Mouse (Mus musculus) B cell, adult 2 months (primary cell): Measurements from ENCODE around the gene Zfp871.

ENCODE experiments used
- DNase-seq, 2 experiments: peaks; one replicate each; pipeline ENCODE4 v3.0.0; 2022

The Zfp871 gene

DNA sequence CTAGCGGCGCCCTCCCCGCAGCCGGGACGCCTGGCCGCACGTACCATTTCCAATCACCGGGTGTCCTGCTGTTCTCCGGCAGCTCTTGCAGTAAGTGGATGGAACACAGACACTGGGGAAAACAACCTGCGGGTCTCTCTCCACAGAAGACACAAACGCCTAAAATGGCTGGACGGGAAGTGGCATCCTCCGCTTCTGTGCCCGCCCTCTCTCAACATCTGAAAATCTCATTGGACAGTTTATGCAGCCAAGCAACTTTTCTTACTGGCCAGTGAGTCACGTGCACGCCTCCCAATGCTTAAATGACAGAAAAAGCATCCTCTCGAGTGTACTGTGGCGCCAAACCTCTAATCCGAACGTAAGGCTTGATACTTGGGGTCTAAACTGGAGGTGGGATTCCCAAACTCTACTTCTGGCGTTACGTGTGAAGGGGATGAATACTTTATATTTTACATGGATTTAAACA is at the start of gene Zfp871:
Gene Zfp871, minus strand, starts transcription at position 194 of the 466 bp plus-strand sequence.
- DNase-seq: peak; percentile 84 to 86

DNA sequence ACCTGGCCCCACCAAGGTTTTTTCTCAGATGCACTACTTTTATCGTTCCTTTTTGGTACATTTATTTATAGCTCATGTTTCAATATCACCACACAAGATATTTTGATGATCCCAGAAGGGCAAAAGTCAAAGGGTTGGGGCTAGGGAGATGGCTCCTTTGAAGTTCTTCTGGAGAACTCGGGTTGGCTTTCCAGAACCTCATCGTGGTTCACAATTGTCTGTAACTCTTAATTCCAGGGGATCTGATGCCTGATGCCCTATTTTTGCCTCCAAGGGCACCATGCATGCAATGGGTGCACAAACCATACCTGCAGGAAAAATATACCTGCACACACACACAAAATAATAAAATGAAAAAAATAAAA is 42.3 kb upstream of the Zfp871 start:
- no peak for DNase-seq

DNA sequence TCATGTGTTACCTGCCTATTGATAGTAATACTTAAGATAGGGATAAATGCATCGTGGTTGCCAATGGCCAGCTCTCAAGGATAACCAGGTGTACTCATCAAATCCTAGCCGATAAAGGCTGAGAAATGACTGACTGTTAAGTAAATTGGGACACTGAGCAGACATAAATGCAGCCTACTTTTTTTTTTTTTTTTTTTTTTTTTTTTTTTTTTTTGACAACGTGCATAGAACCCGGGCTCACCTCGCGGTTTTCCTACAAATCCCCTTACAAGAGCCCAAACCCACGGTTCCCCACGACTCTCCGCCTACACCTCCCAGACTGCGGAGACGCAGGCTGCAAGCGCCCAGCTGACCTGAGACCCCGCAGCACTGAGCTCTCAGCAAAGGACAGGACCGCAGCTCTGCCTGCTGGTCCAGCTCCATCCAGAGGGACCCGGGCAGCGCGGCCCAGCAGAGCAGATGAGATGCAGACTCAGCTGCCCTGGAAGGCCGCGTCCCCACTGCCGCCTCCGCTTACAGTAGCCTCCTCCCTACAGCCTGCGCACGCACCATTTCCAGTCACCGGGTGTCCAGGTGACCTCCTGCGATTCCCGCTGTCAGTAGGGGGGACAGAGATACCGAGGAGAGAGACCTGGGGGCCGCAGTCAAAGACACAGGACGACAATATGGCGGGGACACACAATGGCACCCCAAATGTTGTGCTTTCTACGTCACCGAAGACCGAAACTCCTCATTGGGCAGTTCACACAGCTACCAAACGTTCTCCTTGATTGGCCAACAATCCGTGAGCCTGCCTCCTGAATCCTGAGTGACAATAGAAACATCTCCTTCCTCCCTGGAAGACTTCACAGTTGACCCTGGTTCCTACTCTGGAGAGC is 41.7 kb upstream of the Zfp871 start, which contains the start of gene Zfp799:
Gene Zfp799, minus strand, starts transcription at position 722 of the 878 bp plus-strand sequence.
- DNase-seq: peak; percentile 74 to 76

DNA sequence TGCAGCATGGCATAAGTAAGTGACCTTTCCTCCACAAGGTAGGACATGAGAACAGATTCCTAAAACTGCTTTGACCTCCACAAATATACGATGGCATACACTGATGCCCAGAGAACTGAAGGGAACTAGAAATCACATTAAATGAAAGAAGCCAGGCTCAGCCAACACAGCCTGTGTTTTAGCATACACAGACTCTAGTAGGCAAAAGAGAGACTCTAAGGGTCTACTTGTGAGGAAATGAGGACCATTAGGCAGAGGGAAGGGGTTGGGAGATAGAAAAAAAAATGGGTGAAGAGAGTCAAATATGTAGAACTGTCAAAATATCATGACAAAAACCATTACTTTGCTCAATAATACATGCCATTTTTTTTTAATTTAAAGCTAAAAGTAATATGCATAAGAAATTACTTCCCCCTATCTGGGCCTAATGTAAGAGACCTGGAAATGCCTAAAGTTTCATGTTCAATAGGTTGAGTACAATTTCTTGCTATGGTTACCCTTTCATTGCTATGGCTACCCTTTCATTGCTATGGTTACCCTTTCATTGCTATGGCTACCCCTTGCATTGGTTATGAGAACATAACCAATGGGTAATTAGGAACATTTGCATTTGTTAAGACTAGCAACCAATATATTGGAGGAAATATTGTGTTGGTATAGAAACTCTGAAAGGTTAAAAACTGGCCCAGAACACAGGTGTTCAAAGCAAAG is 28.1 kb upstream of the Zfp871 start:
- no peak for DNase-seq

DNA sequence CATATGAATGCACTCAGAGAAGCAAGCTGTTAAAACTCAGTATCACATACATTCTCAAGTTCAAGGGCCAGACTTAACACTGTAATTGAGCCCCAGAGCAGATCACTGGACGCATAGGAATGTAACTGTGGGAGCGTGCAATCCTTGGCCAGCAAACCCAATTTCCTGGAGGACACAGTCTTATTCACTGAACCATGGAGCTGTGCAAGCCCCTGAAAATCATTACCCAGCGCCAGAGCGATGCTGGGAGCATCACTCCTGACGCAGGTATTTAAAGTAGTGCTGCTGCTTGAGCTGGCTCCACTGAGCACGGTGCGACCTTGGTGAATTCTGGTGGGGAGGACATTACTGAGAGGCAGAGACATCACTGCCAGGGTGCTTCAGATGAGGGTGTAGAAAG is 26.0 kb upstream of the Zfp871 start:
- no peak for DNase-seq

DNA sequence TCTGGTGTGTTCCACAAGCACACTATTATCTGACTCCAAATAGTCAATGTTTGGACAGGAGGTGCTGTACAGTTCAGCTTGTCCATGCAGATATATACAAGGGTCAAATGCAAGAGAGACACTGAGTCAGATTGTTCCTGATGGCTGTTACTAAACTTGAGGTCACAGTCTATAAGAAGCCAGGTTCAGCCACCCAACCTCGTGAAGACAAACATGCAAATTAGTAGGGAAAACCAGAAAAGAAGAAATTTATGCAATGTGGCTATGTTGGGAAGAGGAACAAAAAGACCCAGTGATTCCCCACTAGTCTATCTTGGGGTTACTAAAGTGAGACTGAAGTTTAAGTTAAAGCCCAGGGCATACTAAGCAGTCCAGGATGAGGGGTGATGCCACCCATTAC is 22.6 kb upstream of the Zfp871 start:
- no peak for DNase-seq

DNA sequence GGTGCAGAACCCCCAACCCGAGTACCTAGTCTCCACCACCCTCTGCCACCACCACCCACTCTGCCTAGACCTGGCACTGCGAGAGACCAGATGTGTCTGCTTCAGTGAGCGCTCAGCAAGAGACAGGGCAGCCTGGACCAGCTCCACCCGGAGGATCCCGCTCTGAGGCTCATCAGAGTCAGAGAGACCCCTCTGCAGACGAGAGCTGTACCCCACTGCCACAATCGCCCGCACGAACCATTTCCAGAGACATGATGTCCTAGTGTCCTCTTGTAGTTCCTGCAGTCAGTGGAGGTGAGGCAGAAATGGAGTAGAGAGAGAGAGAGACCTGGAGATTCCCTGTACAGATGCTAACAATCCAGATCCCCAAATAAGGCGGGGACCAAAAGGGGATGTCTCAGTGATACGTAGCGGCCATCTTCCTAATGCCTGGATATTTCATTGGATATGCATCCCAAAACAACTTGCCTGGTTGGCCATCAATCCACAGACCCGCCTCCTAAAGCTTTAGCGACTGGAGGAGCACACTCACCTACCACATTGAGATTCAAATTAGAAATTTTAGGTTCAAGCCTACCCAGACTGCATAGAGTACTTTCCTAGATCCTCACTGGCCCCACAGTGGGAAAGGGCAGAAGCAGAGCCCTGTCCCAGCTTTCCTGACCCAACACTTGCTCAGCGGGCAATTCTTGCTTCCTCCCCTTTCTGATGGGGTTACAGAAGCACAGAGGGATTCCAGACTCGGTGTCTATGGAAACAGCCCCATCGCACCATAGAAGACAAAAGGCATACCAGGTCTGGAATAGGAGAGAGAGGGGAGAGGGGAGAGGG is 21.7 kb upstream of the Zfp871 start, which contains the start of gene Zfp811:
Gene Zfp811, minus strand, starts transcription at position 388 of the 831 bp plus-strand sequence.
- DNase-seq: no peak

DNA sequence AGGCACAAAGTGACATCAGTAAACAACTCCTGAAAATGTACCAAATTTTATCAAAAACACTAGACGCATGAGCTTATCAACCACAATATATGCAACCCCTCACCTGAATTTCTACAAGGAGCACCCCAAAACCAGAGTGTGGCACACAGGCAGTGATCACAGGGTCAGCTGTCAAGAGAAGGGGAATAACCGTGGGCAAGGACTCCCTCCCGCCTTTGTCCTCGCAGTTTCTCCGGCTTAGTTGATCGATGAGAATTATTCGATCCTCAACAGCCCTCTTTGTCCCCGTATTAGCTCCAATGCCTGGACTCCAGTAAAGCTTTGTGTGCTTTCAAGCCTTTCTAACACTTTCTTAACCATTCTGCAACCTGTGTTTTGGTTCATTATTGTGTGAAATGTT is 20.8 kb upstream of the Zfp871 start:
- DNase-seq: no peak

DNA sequence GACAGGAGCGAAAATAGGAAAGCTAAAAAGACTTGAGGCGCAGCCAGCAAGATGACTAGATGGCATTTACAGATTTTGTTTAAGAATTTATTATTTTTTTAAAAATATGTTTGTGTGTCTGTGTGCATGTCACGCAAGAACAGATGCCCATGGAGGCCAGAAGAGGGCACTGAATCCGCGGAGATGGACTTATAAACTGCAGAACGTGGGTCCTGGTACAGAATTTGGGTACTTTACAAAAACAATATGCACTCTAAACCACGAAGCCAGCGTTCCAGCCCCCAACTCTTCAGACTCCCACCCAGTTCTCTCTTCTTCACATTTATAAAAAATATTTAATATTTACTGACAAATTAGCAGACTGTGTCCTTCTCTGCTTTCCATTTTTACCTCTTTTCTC is 1.2 kb upstream of the Zfp871 start:
- DNase-seq: no peak

DNA sequence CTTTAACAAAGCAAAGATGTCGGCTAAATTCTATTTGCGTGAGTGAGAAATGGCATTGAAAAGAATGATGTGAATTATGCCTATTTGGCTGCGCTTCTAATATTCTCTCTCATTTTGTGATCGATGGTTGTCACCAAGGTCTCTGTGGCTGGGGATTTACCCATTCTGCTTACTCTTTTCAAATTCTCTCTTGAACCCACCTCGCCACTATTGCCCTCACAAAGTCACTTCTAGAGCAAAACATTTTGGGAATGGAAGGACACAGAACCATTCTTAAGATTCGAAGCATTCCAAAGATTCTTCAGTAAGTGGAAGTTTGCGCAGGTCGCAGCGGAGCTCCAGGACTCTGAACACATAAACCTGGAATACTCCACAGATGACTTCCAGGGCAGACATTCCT is 489 bp upstream of the Zfp871 start:
- DNase-seq: no peak

DNA sequence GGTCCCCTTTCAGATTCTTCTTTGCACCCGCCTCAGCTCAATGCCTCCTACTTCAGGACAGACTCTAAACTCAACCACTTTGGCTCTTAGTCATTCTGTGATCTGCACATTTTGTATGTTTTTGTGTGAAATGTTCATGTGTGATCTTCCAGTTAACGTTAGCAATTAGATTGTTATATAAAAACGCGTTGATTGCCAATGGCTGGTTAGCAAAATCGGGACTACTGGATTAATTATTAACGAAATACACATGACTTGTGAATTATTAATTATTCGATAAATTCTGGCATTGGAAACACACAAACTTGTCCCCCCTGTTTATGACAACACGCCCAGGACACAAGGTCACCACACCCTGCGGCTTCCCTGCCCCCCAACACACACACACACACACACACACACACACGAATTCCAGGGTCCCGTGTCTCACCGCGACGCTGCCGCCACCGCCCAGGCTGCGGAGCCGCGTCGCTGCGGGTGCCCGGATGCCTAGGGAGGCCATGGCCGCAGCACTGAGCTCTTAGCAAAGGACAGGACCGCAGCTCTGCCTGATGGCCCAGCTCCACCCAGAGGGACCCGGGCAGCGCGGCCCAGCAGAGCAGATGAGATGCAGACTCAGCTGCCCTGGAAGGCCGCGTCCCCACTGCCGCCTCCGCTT is 522 bp downstream of the Zfp871 start:
- no peak for DNase-seq

DNA sequence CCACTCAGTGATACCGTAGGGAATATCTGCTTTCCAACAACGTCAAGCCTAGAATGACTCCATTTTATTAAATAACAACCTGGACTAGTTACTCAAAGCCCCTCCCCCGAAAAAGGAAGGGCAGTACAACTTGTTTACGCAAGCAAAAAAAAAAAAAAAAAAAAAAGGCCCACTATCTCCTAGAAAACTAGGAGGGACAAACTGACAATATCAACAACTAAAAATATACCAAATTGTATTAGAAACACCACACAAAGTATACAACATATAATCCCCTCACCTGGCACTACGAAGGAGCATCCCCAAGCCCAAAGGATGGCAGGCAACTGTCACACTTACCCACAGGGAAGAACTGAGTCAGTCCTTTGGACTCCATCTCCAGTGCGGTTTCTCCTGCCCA is 1.1 kb downstream of the Zfp871 start:
- no peak for DNase-seq

DNA sequence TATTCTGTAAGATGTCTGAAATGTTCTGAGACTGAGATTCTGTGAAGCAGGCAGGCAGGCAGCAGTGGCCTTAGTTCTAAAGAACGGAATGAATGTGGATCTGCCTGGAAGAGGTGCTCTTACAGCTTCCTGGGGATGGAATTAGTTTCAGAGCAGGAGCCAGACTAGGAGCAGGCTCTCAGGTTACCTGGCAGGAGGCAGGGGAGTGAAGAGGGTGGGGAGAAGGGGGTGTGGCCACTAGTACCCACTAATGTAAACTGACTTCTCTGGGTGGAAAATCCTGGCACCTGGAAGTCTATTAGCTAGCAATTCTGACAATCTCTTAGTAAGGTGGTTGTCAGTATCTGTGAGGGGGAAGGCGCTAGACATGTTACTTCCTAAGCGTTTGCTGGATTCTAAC is 2.4 kb downstream of the Zfp871 start:
- DNase-seq: no peak

DNA sequence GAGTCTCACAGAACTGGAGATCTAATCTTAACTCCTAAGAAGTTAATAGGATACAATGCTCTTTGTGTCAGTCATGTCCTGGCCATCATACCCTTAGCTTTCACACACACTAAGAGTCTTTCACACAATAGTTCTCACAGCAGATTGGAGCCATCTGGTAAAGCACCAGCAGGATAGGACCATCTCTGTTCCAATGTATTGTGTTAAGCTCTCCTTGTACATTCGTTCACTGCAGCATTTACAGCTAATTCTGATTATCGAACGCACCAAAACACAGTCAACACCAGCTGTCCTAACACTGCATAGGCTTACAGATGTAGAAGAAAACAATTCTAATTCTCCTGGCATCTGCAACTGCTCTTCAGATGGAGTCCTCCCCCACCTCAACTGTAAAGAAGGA is 10.5 kb downstream of the Zfp871 start:
- DNase-seq: no peak

DNA sequence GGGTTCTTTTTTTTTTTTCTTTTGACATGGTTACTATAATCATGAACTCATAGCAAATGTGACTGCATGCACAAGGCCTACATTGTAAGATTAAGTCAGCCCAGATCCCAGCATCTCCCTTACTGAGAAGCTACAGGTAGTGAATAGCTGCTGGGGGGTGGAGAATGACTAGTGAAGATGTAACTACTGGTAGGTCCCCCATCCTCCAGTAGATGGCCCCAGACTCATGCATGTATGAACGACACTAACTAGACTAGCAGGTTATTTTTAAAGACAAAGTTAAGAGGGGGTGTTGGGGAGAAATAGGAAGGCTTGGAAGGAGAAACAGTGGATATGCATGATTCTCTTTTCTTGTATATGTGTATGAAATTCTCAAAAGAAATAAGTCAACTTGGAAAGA is 16.9 kb downstream of the Zfp871 start:
- peak; percentile 39 to 52 for DNase-seq

DNA sequence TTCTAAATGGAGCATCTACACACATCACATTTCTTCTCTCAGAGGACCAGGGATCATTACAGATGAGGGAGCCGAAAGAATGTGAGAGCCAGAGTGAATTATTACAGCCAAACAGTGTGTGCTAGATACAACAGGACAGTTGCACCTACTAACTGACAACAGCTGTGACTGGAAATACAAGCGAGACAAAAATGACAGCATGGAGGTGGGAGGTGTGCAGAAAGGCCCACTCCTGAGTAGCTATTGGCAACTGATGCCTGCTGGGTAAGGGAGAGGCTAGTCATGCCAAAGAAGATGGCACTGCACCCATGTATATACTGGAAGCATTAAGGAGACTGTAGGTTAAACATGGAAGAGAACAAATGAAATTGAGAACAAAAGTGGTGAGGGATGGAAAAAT is 21.7 kb downstream of the Zfp871 start:
- no peak for DNase-seq

DNA sequence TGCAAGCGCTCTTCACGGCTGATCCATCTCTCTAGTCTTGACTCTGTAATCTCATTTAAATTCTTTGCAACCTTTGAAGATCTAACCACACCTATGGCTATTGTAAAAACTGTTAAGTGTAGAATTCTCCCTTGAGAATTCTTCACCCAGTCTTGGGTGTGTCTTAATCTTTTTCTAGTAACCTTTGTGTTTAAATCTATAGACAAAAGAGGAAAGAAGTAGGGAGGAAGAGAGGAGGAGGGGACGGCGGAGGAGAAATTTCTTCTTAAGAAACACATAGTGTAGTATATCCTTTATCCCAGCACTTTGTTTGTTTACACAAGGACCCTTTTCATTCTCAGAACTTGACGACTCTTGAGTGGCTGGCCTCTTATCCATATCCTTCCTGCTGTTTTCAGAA is 30.8 kb downstream of the Zfp871 start:
- no peak for DNase-seq

DNA sequence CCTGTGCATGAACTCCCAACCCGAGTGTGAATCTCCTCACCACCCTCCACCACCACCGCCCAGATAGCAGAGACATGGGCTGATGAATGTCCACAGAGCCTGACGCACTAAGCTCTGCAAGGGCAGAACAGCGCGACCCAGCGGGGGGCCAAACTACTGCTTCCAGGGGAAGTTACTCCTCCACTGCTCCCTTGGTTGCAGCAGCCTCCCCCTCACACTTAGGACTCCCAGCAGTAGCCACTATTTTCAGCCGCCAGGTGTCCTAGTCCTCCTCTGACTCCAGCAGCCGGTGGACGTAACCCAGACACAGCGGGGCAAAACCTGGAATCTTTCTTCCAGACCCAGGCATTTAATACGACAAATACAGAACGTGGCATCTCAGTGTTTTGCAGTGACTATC is 34.5 kb downstream of the Zfp871 start:
- no peak for DNase-seq

DNA sequence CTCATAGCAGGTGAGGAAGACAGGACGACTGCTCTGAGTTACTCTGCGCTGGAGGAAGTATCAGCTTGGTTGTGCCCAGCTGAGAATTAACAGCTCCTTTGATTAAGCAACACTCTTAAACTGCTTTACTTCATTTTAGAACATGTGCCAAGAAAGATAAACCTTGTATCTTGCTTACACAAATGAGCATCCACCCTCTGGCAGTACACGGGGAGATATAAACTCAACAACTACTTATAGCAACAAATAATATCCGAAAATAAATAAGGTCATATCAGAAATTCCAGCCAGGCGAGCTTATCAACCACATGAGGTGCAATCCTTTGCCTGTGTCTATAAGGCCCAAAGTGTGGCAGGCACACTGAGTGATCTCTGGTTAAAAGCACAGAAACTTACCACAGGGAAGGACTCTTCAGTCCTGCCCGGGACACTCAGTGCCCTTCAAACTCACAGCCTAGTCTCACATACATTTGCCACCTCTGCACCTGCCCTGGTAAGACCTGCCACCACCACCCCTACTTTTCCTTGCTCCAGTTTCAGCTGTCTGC is 35.2 kb downstream of the Zfp871 start:
- no peak for DNase-seq

DNA sequence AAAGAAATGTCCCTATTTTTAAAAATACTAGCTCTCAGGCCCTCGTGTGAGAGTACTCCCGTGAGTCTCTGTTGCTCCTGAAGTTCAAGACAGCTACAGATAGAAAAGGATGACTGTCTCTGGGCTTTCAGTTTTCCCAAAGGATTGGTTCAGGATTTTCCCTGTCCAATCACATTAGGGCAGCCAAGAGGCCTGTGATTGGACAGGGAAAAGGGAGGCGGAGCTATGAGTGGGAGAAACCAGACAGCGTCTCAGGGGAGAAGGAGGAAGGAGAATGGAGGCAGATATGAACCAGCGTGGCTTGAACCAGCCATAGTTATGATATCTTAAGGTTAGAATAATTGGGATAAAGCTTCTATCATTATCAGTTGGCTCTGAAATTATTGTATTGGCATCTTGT is 37.5 kb downstream of the Zfp871 start:
- no peak for DNase-seq

DNA sequence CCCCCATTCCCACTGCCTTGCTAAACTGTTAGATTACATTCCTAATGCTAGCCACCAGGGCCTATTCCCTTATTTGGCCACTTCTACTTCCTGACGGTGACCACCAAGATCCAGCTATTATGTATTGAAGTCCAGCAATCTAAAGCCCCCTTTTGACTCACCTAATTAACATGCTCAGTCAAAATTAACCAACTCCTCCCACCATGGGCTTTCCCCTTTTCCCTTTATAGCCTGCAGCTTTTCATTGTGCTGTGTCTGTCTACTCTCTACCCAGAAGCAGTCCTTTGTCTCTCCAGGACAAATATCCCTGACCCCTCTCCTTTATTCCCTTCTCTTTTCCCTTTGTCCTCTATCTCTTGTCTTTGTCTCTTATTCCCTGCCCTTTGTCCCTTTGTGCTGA is 47.0 kb downstream of the Zfp871 start:
- no peak for DNase-seq

DNA sequence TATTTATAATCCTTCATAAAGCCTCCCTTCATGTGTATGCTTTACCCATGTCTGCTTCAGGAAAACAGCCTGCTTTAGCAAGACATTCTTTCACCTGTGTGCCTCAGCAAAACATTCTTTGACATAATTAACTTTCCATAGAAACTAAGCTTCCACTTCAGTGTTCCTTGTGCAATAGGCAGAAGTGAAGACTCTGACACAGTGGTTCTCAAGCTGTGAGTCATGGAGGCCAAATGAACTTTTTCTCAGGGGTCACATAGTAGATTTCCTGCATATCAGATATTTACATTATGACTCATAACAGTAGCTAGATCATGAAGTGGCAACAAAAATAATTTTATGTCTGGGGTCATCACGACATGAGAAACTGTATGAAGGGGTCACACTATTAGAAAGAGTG is 49.7 kb downstream of the Zfp871 start:
- no peak for DNase-seq
